Mouse (Mus musculus): Measurements from ENCODE around the gene Clcn2. TPM values are rescaled to one million over a fixed set of nuclear protein-coding genes. Genes with fewer than 3 reads are reported as not detected.
A peak's percentile ranks its signal among the peaks of the same experiment; 100 is the strongest.

The Clcn2 gene
- polyA plus RNA-seq, 2 experiments: 17.1 to 72.9 TPM

DNA sequence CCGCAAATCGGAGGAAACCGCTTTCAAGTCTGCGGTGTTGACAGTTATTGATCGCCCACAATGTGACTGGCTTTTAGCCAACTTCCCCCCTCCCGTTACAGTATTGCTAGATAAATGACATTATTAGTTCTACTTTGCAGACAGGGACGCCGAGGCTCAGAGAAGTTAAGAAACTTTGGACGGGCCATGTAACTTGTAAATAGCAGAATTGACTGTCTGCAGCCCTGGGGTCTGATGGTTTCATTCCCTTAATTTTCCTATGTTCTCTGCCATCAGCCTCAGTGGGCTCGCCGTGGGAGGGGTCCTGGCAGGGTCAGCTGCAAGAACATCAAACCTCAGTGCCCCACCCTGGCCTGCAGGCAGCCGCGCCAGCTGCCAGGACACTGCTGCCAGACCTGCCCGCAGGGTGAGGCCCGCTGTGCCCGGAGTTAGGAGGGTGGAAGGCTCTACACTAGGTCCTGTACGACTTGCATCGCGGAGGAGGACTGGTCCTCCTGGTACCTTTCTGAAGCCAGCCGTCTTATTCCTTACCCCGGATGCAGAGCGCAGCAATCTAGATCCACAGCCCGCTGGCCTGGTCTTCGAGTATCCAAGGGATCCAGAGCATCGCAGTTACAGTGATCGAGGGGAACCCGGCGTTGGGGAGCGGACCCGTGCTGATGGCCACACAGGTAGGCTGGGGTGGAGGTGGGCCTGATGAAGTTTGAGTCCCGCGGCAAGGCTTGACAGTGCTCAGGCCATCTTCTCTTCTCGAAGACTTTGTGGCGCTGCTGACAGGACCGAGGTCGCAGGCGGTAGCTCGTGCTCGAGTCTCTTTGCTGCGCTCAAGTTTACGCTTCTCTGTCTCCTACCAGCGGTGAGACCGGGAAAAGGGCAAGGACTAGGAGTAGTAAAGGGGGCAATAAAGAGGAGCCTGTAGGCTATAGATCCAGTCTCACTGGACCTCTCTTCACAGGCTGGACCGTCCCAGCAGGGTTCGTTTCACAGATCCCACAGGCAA is 16.5 kb upstream of the Clcn2 start, which contains the start of gene Thpo:
Gene Thpo, minus strand, starts transcription at position 781 of the 1,000 bp plus-strand sequence.
- Histone ChIP-seq H3K9ac (ENCODE audit: low read depth, low read length, severe bottlenecking) (peak within 1 kb of the TSS; percentile 86), H3K9me3 (ENCODE audit: control insufficient read depth, low read length) (no peaks in the 10 kb centered on the region), H3K27ac (replicated peaks; ENCODE audit: low read depth, low read length) (no peak within 1 kb of the TSS), H3K4me1 (ENCODE audit: control insufficient read depth, insufficient read depth, low read length) (peaks cover 7% of the 10 kb centered on the region; the same call in 1 of the 2 replicates), H3K27me3 (ENCODE audit: control insufficient read depth, insufficient read depth, low read length) (peaks cover 26% of the 10 kb centered on the region), H3K36me3 (ENCODE audit: control insufficient read depth, insufficient read depth, low read length) (peaks cover 13% of the 10 kb centered on the region; the same call in 1 of the 2 replicates), H3K4me3 (replicated peaks; ENCODE audit: low read length) (peak within 1 kb of the TSS; percentile 73), H3K4me2 (replicated peaks; ENCODE audit: low read depth, low read length, severe bottlenecking) (peak within 1 kb of the TSS; percentile 96)
- TF ChIP-seq POLR2A (IDR thresholded peaks at IDR 0.05; ENCODE audit: borderline replicate concordance, extremely low read depth, insufficient read depth, insufficient read length): no peak
- DNase-seq (ENCODE audit: low spot score) (no peak), ATAC-seq (ENCODE audit: low FRiP score, low read depth) (no peak)
- 3% methylated on average over 45 of the region's 45 CpGs for WGBS

GRCm38 (mm10) chr16:20732925-20733730 is 15.6 kb upstream of the Clcn2 start, which contains the start of gene Chrd:
Gene Chrd, plus strand, starts transcription at chr16:20733127.
- Histone ChIP-seq H3K27me3 (ENCODE audit: control insufficient read depth, insufficient read depth, low read length) (peaks cover 26% of the 10 kb centered on the region), H3K4me2 (replicated peaks; ENCODE audit: low read depth, low read length, severe bottlenecking) (peak within 1 kb of the TSS; percentile 96), H3K4me3 (replicated peaks; ENCODE audit: low read length) (peak within 1 kb of the TSS; percentile 73), H3K9ac (ENCODE audit: low read depth, low read length, severe bottlenecking) (peak within 1 kb of the TSS; percentile 86), H3K9me3 (ENCODE audit: control insufficient read depth, low read length) (no peaks in the 10 kb centered on the region), H3K27ac (replicated peaks; ENCODE audit: low read depth, low read length) (peak within 1 kb of the TSS; percentile 85), H3K4me1 (ENCODE audit: control insufficient read depth, insufficient read depth, low read length) (peaks cover 7% of the 10 kb centered on the region; the same call in 1 of the 2 replicates), H3K36me3 (ENCODE audit: control insufficient read depth, insufficient read depth, low read length) (peaks cover 13% of the 10 kb centered on the region; the same call in 1 of the 2 replicates)
- WGBS: under 1% methylated on average over 56 of the region's 70 CpGs
- DNase-seq (ENCODE audit: low spot score): peak; percentile 66
- ATAC-seq (ENCODE audit: low FRiP score, low read depth): peak; percentile 90
- no peak for TF ChIP-seq POLR2A (IDR thresholded peaks at IDR 0.05; ENCODE audit: borderline replicate concordance, extremely low read depth, insufficient read depth, insufficient read length)

- Histone ChIP-seq H3K27ac (replicated peaks; ENCODE audit: low read depth, low read length) (peak overlapping the region; percentile 85), H3K9ac (ENCODE audit: low read depth, low read length, severe bottlenecking) (peak overlapping the region; percentile 86), H3K9me3 (ENCODE audit: control insufficient read depth, low read length) (no peaks in the 10 kb centered on the region), H3K27me3 (ENCODE audit: control insufficient read depth, insufficient read depth, low read length) (peaks cover 26% of the 10 kb centered on the region), H3K4me1 (ENCODE audit: control insufficient read depth, insufficient read depth, low read length) (peaks cover 7% of the 10 kb centered on the region; the same call in 1 of the 2 replicates), H3K36me3 (ENCODE audit: control insufficient read depth, insufficient read depth, low read length) (peaks cover 12% of the 10 kb centered on the region; the same call in 1 of the 2 replicates), H3K4me2 (replicated peaks; ENCODE audit: low read depth, low read length, severe bottlenecking) (peak overlapping the region; percentile 96), H3K4me3 (replicated peaks; ENCODE audit: low read length) (peak overlapping the region; percentile 73)
- ATAC-seq (ENCODE audit: low FRiP score, low read depth) (peak; percentile 61), DNase-seq (ENCODE audit: low spot score) (peak; percentile 34)
- WGBS: 0% methylated on average over 13 of the region's 30 CpGs
- no peak for TF ChIP-seq POLR2A (IDR thresholded peaks at IDR 0.05; ENCODE audit: borderline replicate concordance, extremely low read depth, insufficient read depth, insufficient read length)
Observed at GRCm38 (mm10) chr16:20732251-20732924, 14.8 kb upstream of the Clcn2 start.

- no peaks in the 10 kb centered on the region for H3K9me3 ChIP-seq (ENCODE audit: control insufficient read depth, low read length)
- DNase-seq (ENCODE audit: low spot score) (no peak), ATAC-seq (ENCODE audit: low FRiP score, low read depth) (no peak)
- 69% methylated on average over 5 of the region's 5 CpGs for WGBS
- H3K27ac ChIP-seq (replicated peaks; ENCODE audit: low read depth, low read length): no peak overlapping the region
- peaks cover 26% of the 10 kb centered on the region for H3K27me3 ChIP-seq (ENCODE audit: control insufficient read depth, insufficient read depth, low read length)
- H3K9ac ChIP-seq (ENCODE audit: low read depth, low read length, severe bottlenecking): no peak overlapping the region
- peaks cover 9% of the 10 kb centered on the region; the same call in 1 of the 2 replicates for H3K36me3 ChIP-seq (ENCODE audit: control insufficient read depth, insufficient read depth, low read length)
- no peak for TF ChIP-seq POLR2A (IDR thresholded peaks at IDR 0.05; ENCODE audit: borderline replicate concordance, extremely low read depth, insufficient read depth, insufficient read length)
- peaks cover 7% of the 10 kb centered on the region; the same call in 1 of the 2 replicates for H3K4me1 ChIP-seq (ENCODE audit: control insufficient read depth, insufficient read depth, low read length)
- no peak overlapping the region for H3K4me3 ChIP-seq (replicated peaks; ENCODE audit: low read length)
- H3K4me2 ChIP-seq (replicated peaks; ENCODE audit: low read depth, low read length, severe bottlenecking): no peak overlapping the region
Observed at GRCm38 (mm10) chr16:20731688-20732087, 14.1 kb upstream of the Clcn2 start.

Measured in limb, embryonic 14.5 days (tissue).